Mouse (Mus musculus) effector memory CD4-positive, alpha-beta T cell, adult 5 months (primary cell): ENCODE results near the gene Sirt4. TPM values are rescaled to one million over a fixed set of nuclear protein-coding genes. Genes with fewer than 3 reads are reported as not detected.

ENCODE experiments used
- polyA plus RNA-seq: library from polyadenylated mRNA; unstranded; fragments of 100-300 nt; shearing (Covaris generic); gene quantifications from one replicate; pipeline ENCODE4 v1.2.1, GENCODE M21; 2017

Sirt4 gene
- polyA plus RNA-seq: 17.6 TPM

DNA sequence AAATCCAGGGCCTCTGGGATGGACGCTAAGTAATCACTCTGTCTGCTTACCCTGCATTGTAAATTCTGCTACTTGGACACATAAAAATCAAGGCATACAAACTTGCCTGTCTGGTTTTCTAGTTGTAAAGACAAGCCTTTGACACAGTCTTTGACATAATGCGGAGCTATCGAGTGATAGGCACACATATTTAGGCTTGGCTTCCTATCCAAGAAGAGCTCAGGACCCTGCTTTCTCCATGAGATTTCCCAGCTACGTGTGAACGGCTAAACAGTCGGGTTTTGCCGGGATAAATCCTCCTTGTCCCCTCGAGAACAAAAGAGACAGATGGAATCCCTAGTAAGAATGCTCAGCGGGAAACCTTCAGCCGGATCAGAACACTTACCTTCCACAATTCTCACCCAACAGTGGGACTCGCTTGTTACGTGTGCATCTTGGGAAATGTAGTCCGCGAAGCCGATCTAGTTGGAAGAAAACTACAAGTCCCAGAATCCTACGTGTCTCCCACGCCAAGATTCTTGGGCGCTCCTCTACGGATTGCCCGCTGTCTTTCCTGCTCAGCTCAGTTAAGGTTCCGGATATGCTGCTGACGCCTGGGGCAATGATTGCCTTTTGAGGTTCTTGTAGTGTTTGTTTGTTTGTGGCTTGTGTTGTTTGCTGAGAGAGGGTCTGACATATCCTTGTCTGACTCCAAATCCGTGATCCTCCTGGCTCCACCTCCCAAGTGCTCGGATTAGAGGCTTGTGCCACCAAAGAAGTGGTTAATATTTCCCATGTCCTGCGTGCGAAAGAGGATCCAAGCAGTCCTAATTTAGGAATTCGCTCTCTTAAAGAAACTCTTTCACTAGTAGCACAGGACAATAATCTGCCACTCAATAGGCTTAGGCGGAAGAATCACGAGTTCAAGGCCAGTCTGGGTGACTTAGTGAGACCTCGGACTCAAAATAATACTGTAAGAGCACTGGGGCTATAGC is at the start of gene Sirt4:
TSS of gene Sirt4 (minus strand) at position 779 of the 974 bp plus-strand sequence.

DNA sequence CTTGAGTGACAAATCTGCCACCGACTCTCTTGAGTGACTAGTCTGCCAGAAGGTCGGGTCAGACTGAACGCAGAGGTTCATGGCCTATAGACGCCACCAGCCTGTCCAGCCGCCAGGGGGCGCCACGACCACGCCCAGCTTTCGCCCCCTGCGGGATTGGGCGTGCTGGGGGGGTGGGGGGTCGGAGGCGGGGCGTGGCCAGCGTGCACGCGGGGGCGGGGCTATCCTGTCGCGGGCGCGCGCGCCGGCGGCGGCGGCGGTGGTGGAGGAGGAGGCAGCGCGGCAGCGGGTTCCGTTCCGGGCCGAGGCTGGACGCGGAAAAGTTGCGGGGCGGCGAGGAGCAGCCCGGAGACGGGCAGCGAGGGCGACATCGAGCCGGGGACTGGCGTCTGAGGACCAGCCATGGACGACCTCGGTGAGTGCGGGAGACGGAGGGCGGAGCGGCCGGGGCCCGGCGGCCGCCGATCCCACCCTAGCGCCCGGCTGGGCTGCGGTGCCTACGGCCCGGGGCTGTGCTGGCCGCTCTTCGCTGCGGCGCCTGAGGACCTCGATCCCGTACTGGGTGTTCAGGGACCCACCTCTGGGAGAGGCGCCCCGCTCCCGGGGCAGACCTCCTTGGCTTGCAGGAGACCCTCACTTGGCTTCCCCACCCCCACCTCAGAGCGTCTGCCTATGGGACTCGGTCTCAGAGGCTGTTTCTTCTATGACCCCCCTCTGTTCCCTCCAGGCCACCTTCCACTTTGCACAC is 22.1 kb upstream of the Sirt4 start, which contains the start of gene Pxn:
TSS of gene Pxn (plus strand) at position 223 of the 748 bp plus-strand sequence.

DNA sequence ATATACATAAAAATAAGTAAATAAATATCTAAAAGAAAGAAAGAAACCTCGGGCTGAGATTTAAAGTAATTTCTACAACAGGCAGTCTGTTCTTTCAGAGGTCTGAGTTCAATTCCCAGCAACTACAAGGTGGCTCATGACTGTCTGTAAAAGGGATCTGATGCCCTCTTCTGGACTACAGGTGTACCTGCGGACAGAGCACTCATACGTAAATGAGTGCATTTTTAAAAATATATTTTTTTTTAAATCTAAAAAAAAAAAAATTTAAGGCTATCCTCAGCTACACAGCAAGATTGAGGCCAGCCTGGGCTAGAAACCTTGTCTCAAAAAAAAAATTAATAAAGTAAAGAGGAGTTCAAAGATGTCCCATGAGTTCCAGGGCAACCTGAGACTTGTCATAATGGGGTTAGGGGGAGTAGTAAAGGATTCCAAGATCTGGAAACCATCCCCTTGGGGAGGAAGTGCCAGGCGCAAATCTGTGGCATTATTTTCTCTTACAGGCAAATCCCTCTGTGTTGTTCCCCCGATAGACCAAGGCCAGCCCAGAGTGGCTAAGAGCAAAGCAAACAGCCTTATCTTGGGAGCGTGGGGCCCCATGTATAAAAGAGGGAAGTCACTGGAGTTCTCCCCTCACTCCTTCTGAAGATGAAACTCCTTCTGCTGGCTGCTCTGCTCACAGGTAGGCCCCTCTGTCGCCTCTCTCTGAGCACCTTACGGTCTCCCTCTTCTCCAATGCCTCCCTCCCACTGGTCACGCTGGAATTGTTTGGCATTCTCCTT is 18.7 kb downstream of the Sirt4 start, which contains the start of gene Pla2g1b:
TSS of gene Pla2g1b (plus strand) at position 621 of the 779 bp plus-strand sequence.

DNA sequence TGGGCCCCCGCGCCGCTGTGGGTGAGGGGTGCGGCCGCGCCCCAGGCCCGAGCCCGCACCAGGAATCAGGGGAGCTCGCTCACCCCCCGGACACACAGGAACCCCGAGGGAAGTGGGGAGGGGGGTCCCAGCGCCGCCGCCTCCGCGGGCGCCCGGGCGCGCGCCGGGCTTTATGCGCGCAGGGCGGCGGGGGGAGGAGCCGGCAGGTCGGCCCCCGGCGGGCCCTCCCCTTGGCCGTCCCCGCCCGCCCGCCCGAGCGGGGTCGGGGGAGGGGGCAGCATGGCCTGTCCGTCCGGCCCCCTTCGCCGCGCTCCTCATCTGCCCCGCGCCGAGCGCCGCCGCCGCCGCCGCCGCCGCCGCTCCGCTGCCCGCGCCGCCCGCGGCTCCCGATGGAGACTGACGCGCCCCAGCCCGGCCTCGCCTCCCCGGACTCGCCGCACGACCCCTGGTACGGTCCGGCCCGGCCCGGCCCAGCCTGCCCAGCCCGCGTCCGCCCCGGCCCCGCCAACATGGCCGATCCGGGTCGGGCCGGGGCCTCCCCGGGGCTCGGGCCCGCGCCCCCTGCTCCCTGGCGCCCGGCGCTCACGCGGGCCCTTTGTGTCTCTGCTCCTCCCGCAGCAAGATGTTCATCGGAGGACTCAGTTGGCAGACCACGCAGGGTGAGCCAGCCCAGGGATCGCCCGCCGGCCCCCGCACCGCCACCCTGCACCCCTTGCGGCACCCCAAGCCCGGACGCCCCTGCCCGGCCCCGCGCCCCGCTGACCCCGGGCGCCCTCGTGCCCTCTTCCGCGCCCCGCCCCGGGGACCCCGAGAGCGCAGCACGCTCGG is 55.0 kb downstream of the Sirt4 start, which contains the start of gene Msi1:
TSS of gene Msi1 (plus strand) at position 241 of the 828 bp plus-strand sequence.

Other genes starting within 250 kb of the Sirt4 start
- gene Pop5, start 248.9 kb downstream of the Sirt4 start, polyA plus RNA-seq: 138 TPM
- 142 TPM for gene Rnf10, start 211.8 kb downstream of the Sirt4 start, polyA plus RNA-seq
- gene Coq5, start 205.1 kb downstream of the Sirt4 start, polyA plus RNA-seq: 43.4 TPM
- gene Dynll1, start 183.7 kb downstream of the Sirt4 start, polyA plus RNA-seq: 366 TPM
- gene Srsf9, start 157.5 kb downstream of the Sirt4 start, polyA plus RNA-seq: 71.4 TPM
- gene Gatc, start 143.5 kb downstream of the Sirt4 start, polyA plus RNA-seq: 7.8 TPM
- 21.0 TPM for gene Triap1, start 143.5 kb downstream of the Sirt4 start, polyA plus RNA-seq
- gene Cox6a1, start 135.7 kb downstream of the Sirt4 start, polyA plus RNA-seq: 423 TPM
- gene Msi1, start 55.1 kb downstream of the Sirt4 start, polyA plus RNA-seq: not detected
- gene Pla2g1b, start 18.5 kb downstream of the Sirt4 start, polyA plus RNA-seq: not detected
- gene Pxn, start 22.0 kb upstream of the Sirt4 start, polyA plus RNA-seq: 75.3 TPM
- gene Rplp0, start 74.7 kb upstream of the Sirt4 start, polyA plus RNA-seq: 2,166 TPM
- gene Gcn1l1, start 80.5 kb upstream of the Sirt4 start, polyA plus RNA-seq: 53.7 TPM
- 17.5 TPM for gene Rab35, start 147.2 kb upstream of the Sirt4 start, polyA plus RNA-seq
- gene Bicdl1, start 246.9 kb upstream of the Sirt4 start, polyA plus RNA-seq: 75.7 TPM